ENCODE assay signal across 13 mouse cellular contexts in genomic region chrX:36193951-36194350, GRCm38 (mm10). TPM values are rescaled to one million over a fixed set of nuclear protein-coding genes. Genes with fewer than 3 reads are reported as not detected.
DNase-seq lines count a peak whose midpoint lies in the region; ATAC-seq and TF ChIP-seq lines count a peak whose summit lies in the region.
"Had no signal": no experiment of that assay in that cellular context is flagged by ENCODE, and none has a peak within 500 bp of the region (broad histone marks: within the 10 kb centered on the region; RNA-seq: fewer than 3 reads in every experiment).

No protein-coding gene starts in this region.

- peak; percentile 31 for DNase-seq in kidney, postnatal 0 days (ENCODE audit: low spot score)
- DNase-seq in kidney, postnatal 36 days, result no peak
- DNase-seq in brain, adult 2 months (ENCODE audit: low read depth, low spot score), result peak; percentile 40
- DNase-seq in forelimb bud, embryonic 11.5 days (ENCODE audit: low read depth, low spot score), result peak; percentile 37
- DNase-seq in left cerebral cortex, adult 8-10 months (ENCODE audit: low spot score in 2 of 2), result no peak
- DNase-seq in cerebellum, postnatal 36 days, result no peak
- no peak for DNase-seq in right cerebral cortex, postnatal 25 days
- DNase-seq: adrenal gland, postnatal 14 days; cerebellum, adult 11 months had no signal

- H3K4me2 ChIP-seq in kidney, postnatal 0 days (ENCODE audit: low read length), result no peak overlapping the region
- H3K4me2 ChIP-seq in midbrain, embryonic 12.5 days (replicated peaks), result no peak overlapping the region
- H3K4me2 ChIP-seq: embryonic facial prominence, embryonic 13.5 days; heart, embryonic 11.5 days had no signal

- no peak for TF ChIP-seq CTCF in kidney, postnatal 0 days (IDR thresholded peaks at IDR 0.05; ENCODE audit: low read depth)

- no peak overlapping the region for H3K9ac ChIP-seq in kidney, postnatal 0 days (ENCODE audit: low read depth, low read length)
- H3K9ac ChIP-seq in midbrain, embryonic 12.5 days (replicated peaks), result no peak overlapping the region
- H3K9ac ChIP-seq: embryonic facial prominence, embryonic 13.5 days had no signal

- no peak overlapping the region for H3K27ac ChIP-seq in kidney, postnatal 0 days
- peak overlapping the region; percentile 54 for H3K27ac ChIP-seq in midbrain, embryonic 12.5 days (replicated peaks)
- H3K27ac ChIP-seq: embryonic facial prominence, embryonic 13.5 days had no signal

- no peaks in the 10 kb centered on the region for H3K4me1 ChIP-seq in kidney, postnatal 0 days (replicated peaks; ENCODE audit: insufficient read depth, low read length)
- peaks cover 13% of the 10 kb centered on the region; the same call in 1 of the 2 replicates for H3K4me1 ChIP-seq in midbrain, embryonic 12.5 days

- no peaks in the 10 kb centered on the region for H3K36me3 ChIP-seq in kidney, postnatal 0 days (ENCODE audit: insufficient read depth, low read length)
- no peaks in the 10 kb centered on the region for H3K36me3 ChIP-seq in midbrain, embryonic 12.5 days
- H3K36me3 ChIP-seq: embryonic facial prominence, embryonic 13.5 days had no signal

- 44% methylated on average over 6 of the region's 6 CpGs for WGBS in kidney, postnatal 0 days
- WGBS in midbrain, embryonic 12.5 days, result 27% methylated on average over 6 of the region's 6 CpGs

- no peaks in the 10 kb centered on the region for H3K9me3 ChIP-seq in kidney, postnatal 0 days (replicated peaks; ENCODE audit: low read length)
- H3K9me3 ChIP-seq in midbrain, embryonic 12.5 days, result no peaks in the 10 kb centered on the region
- H3K9me3 ChIP-seq: embryonic facial prominence, embryonic 13.5 days had no signal

- no peaks in the 10 kb centered on the region for H3K27me3 ChIP-seq in kidney, postnatal 0 days (ENCODE audit: insufficient read depth, low read length)
- H3K27me3 ChIP-seq in midbrain, embryonic 12.5 days, result no peaks in the 10 kb centered on the region; the same call in 1 of the 2 replicates

- H3K4me3 ChIP-seq in kidney, postnatal 0 days (replicated peaks; ENCODE audit: low read depth, low read length), result no peak overlapping the region
- H3K4me3 ChIP-seq in midbrain, embryonic 12.5 days, result no peak overlapping the region
- H3K4me3 ChIP-seq: embryonic facial prominence, embryonic 13.5 days had no signal

- no peak for ATAC-seq in kidney, postnatal 0 days (replicated peaks; ENCODE audit: low FRiP score, low read depth)
- peak; percentile 53 for ATAC-seq in midbrain, embryonic 12.5 days (ENCODE audit: low FRiP score, low read depth)
- ATAC-seq: inflammation-experienced regulatory T-cells, adult 6 months had no signal

RNA-seq across cellular contexts. Expression of gene Zcchc12, which starts 1.8 kb away (rescaled TPM):
- 4.2 and 5.2 TPM in 2 replicates for polyA plus RNA-seq in kidney, postnatal 0 days (2015; fragmentation: Nextera tagmentation; extraction: Ambion mirVana)
- 84.1 and 84.6 TPM in 2 replicates for polyA plus RNA-seq in midbrain, embryonic 12.5 days (2016; fragmentation: Nextera tagmentation; extraction: Ambion mirVana)
- total RNA-seq in left cerebral cortex, adult 8-10 months (2022), result 10 to 100 TPM; 68.5 to 89.5 (median 81.7) TPM

Comparison
In these comparisons a context has a peak if more than half of its experiments do, and no peak if none do; other contexts are left out.
1. DNase-seq: peak in kidney, postnatal 0 days (single experiment), brain, adult 2 months (single experiment) and forelimb bud, embryonic 11.5 days (single experiment); none in kidney, postnatal 36 days (0 of 2), left cerebral cortex, adult 8-10 months (0 of 2), cerebellum, postnatal 36 days (0 of 2) and right cerebral cortex, postnatal 25 days (single experiment).
2. RNA of gene Zcchc12, which starts 1.8 kb away (polyA plus RNA-seq): 84.1 to 84.6 TPM in midbrain, embryonic 12.5 days; 4.2 to 5.2 TPM in kidney, postnatal 0 days; every median in the first group is over 10 times any median in the second.